ENCODE assay signal across 14 mouse cellular contexts in the genomic region with DNA sequence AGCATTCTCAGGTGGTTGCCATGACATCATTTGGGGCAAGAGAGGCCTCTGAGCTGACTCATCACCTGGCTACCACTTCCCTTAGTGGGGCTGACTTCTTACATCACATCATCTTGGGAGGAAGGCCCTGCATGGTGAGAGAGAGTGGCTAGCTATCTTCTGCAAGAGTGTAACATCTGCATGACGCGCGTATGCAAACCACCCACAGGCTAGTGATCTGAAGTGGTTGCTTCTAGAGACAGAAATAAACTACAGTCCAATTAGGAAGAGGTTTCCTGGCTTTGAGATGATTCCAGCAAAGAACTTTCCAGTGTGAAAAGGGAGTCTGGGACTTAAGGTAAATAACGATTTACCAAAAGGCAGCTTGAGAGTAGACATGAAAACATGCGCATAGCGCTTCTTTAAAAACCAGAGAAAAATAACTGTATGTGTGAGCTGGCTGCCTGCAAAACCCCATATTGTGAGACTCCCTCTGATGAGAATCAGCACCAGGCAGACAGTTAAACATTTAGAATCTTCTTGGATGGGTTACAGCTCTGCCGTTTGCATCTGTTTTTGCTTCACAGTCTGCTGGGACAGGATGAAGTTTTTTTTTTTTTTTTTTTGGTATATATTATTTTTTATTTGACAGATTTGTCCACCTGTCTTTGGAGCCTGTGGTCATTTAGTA.
DNase-seq lines count a peak whose midpoint lies in the region; ATAC-seq and TF ChIP-seq lines count a peak whose summit lies in the region.
"Had no signal": no experiment of that assay in that cellular context is flagged by ENCODE, and none has a peak within 500 bp of the region (broad histone marks: within the 10 kb centered on the region; RNA-seq: fewer than 3 reads in every experiment).

No protein-coding gene starts in this region.

- no peak for DNase-seq in limb, embryonic 10.5 days (ENCODE audit: low spot score)
- DNase-seq in brain, embryonic 14.5 days (ENCODE audit: low read depth): peak; percentile 58
- DNase-seq in frontal cortex, postnatal 36 days (ENCODE audit: low spot score in 2 of 2): peak; percentile 54 to 68
- DNase-seq in right cerebral cortex, postnatal 10 days (ENCODE audit: low spot score in 2 of 2): peak; percentile 53 to 71
- no peak for DNase-seq in kidney, adult 8-10 months
- DNase-seq in heart, postnatal 36 days: no peak
- DNase-seq: cerebellum, postnatal 36 days; kidney, postnatal 10 days; thymus, postnatal 4 days had no signal

- no peak for TF ChIP-seq POLR2A in brain, embryonic 14.5 days (IDR thresholded peaks at IDR 0.05; ENCODE audit: borderline replicate concordance, extremely low read depth, insufficient read depth, insufficient read length, poor library complexity, severe bottlenecking)

- intact Hi-C loops in heart, postnatal 36 days (cut with DNase I): no loop called here

- no peak overlapping the region for H3K9ac ChIP-seq in limb, embryonic 13.5 days
- H3K9ac ChIP-seq: hindbrain, embryonic 13.5 days; midbrain, embryonic 15.5 days; neural tube, embryonic 15.5 days had no signal

- no peaks in the 10 kb centered on the region for H3K27me3 ChIP-seq in limb, embryonic 13.5 days
- H3K27me3 ChIP-seq in limb, embryonic 10.5 days (ENCODE audit: low read depth, poor library complexity, severe bottlenecking): no peaks in the 10 kb centered on the region
- H3K27me3 ChIP-seq: hindbrain, embryonic 13.5 days; midbrain, embryonic 15.5 days; neural tube, embryonic 15.5 days had no signal

- no peak for TF ChIP-seq CTCF in brain, embryonic 14.5 days (IDR thresholded peaks at IDR 0.05; ENCODE audit: borderline replicate concordance, extremely low read depth, insufficient read depth, insufficient read length)

- 77% methylated on average over 7 of the region's 7 CpGs for WGBS in limb, embryonic 13.5 days
- 95% methylated on average over 7 of the region's 7 CpGs for WGBS in limb, embryonic 10.5 days

- H3K36me3 ChIP-seq in limb, embryonic 13.5 days: no peaks in the 10 kb centered on the region
- no peaks in the 10 kb centered on the region for H3K36me3 ChIP-seq in limb, embryonic 10.5 days
- H3K36me3 ChIP-seq: hindbrain, embryonic 13.5 days; midbrain, embryonic 15.5 days; neural tube, embryonic 15.5 days had no signal

- peaks cover 13% of the 10 kb centered on the region for H3K4me1 ChIP-seq in limb, embryonic 13.5 days
- peaks cover 15% of the 10 kb centered on the region for H3K4me1 ChIP-seq in limb, embryonic 10.5 days

- no peak for ATAC-seq in limb, embryonic 13.5 days (ENCODE audit: low FRiP score, low read depth)
- ATAC-seq: midbrain, embryonic 15.5 days had no signal

- no peak overlapping the region for H3K4me2 ChIP-seq in limb, embryonic 13.5 days (replicated peaks)
- H3K4me2 ChIP-seq: hindbrain, embryonic 13.5 days; midbrain, embryonic 15.5 days; neural tube, embryonic 15.5 days had no signal

- peak overlapping the region; percentile 44; the same call in 1 of the 2 replicates for H3K27ac ChIP-seq in limb, embryonic 13.5 days
- H3K27ac ChIP-seq in limb, embryonic 10.5 days: no peak overlapping the region
- H3K27ac ChIP-seq: heart, embryonic 10.5 days; hindbrain, embryonic 13.5 days; midbrain, embryonic 15.5 days; neural tube, embryonic 15.5 days had no signal

- H3K9me3 ChIP-seq in limb, embryonic 13.5 days: peaks cover 10% of the 10 kb centered on the region; the same call in 1 of the 2 replicates
- no peaks in the 10 kb centered on the region for H3K9me3 ChIP-seq in limb, embryonic 10.5 days (replicated peaks)
- H3K9me3 ChIP-seq: midbrain, embryonic 15.5 days; neural tube, embryonic 15.5 days had no signal

- H3K4me3 ChIP-seq in limb, embryonic 13.5 days: no peak overlapping the region
- H3K4me3 ChIP-seq in limb, embryonic 10.5 days: no peak overlapping the region
- H3K4me3 ChIP-seq: heart, embryonic 10.5 days; hindbrain, embryonic 13.5 days; midbrain, embryonic 15.5 days; neural tube, embryonic 15.5 days had no signal

Comparison
In these comparisons a context has a peak if more than half of its experiments do, and no peak if none do; other contexts are left out.
1. DNase-seq: peak in brain, embryonic 14.5 days (single experiment), frontal cortex, postnatal 36 days (2 of 2) and right cerebral cortex, postnatal 10 days (2 of 2); none in limb, embryonic 10.5 days (single experiment), kidney, adult 8-10 months (0 of 2) and heart, postnatal 36 days (0 of 2).